Mouse (Mus musculus) WW6 (cell line): Measurements from ENCODE around the gene Vdr.
"Not testable (repeated sequence)": the region's sequence is repeated elsewhere in the genome, so short reads cannot be mapped to it uniquely, and the experiment has no call there.

Source experiments
- DNase-seq: peaks from one replicate; pipeline ENCODE4 v3.0.0-alpha.2; 2013; ENCODE audit warnings: low read depth, low spot score

Vdr gene

GRCm38 (mm10) chr15:97880441-97880840, 30.0 kb downstream of the Vdr start:
- DNase-seq = no peak

DNA sequence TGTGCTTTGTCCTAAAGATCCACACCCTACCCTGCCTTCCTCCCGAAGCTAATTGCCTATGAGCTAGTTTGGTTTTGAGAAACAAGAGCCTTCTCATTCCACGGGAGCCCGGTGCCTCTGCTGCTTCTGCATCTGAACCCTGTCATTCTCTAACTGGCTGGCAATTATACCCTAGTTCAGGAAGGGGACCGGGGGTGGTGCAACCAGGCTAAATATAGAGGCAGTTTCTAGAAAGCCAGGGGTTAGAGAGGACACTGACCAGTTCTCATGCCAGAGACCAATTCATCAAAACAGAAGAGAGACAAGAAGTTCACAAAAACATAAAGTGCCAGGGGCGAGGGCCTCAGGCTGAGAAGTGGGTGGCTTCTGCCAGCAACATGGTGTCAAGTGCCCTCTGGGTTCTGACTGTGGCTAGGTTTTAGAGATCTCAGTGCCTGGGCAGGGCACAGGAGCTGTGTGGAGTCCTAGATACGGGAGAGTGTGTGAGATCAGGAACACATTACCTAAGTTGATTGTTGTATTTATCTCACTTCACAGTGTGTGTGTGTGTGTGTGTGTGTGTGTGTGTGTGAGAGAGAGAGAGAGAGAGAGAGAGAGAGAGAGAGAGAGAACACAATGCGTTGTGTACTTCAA, 31.6 kb downstream of the Vdr start:
- no peak for DNase-seq

- no peak for DNase-seq
These were observed 34.6 kb downstream of the Vdr start for GRCm38 (mm10) chr15:97875784-97876183.

- no peak for DNase-seq
These were observed 36.7 kb downstream of the Vdr start for GRCm38 (mm10) chr15:97873717-97874116.

- DNase-seq = no peak
These were observed 38.3 kb downstream of the Vdr start for GRCm38 (mm10) chr15:97872161-97872560.

- DNase-seq = no peak
These were observed 39.1 kb downstream of the Vdr start for GRCm38 (mm10) chr15:97871055-97872030.

DNA sequence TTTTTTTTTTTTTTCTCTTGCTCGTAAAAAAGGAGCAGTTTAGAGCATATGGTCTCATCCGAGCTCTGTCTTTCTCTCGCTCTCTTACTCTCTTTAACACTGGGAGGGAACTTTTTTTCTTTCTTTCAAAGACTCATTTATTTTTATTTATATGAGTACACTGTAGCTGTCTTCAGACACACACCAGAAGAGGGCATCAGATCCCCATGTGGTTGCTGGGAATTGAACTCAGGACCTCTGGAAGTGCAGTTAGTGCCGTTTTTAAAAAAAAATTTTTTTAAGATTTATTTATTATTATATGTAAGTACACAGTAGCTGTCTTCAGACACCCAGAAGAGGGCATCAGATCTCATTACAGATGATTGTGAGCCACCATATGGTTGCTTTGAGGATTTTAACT, 40.3 kb downstream of the Vdr start:
- DNase-seq = not testable (repeated sequence)

DNA sequence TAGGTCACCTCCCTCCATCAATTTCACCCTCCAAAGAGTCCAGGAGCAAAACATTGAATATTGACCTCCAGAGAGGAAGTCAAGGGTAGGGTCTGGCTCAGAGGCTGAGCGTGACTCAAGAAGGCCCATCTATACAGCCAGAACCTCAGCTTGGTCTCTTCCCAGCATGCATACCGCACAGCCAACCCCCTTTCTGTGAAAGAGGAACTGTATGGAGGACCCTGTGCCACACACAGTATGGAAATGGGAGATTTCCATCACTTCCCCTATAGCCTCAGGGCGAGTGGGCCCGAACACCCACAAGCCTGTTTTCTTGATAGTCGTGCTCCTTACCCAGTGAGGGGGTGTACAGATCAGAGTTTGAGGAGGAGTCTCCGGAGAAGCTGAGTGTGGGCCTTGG, 41.4 kb downstream of the Vdr start:
- DNase-seq = no peak

DNA sequence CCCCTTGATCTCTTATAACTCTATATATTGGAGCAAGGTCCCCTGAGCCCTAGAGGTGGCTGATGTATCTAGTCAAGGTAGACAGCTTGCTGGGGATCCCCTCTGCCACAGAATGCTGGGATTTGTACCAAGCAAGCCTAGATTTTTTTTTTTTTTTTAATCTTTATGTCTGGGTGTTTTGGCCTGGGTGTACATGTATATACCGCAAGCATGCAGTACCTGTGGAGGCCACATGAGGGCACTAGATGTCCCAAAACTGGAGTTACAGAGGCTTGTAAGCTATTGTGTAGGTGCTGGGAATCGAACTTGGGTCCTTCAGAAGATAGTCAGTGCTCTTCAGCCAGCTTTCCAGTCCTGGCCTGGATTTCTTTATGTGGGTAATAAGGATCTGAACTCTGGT, 44.4 kb downstream of the Vdr start:
- no peak for DNase-seq

GRCm38 (mm10) chr15:97865175-97865574, 45.3 kb downstream of the Vdr start:
- no peak for DNase-seq

- no peak for DNase-seq
These were observed 45.9 kb downstream of the Vdr start for GRCm38 (mm10) chr15:97864361-97865045.

DNA sequence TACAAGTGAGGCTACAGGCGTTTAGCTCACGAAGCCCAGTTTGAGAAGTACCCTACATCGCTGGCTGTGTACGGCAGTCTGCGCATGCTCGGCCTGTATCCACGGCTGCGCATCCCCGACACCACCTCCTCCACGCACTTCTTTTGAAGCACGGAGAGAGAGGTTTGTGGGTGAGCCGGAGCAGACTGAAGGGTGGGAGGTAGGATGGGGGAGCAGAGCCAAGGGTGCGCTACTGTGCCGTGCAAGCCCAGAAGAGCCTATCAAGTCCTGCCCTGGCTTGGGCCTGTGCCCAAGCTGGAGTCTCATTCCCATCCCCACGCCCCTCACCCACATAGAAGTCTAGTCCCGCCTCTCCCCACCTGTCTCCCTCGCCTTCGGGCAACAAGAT, 46.9 kb downstream of the Vdr start:
- no peak for DNase-seq

DNA sequence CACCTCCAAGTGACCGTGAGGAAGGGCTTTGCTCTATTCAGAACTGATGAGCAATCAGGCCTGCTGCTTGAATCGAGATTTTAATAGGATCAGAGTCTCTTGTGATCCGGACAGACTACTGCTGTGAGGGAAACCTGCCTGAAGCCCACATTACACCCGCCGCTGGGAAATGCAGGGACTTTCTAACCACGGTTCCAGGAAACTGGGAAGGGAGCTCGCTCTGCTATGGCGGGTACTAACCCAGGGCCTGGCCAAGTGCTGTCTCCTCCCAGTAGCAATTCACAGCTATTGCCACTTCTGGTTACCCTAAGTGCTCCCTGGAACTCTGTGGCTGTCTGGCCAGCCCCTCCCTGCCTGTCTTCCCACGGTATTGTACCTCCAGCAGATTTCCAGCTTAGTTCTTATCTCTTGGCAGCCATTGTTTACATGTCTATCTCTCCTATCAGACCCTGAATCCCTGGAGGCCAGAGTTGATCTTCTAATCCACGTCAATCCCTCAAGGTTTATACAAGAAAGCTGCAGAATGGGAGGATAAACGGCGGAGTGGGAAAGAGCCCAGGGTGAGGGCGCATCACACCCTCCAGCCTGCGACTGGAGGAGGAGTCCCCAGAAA, 47.4 kb downstream of the Vdr start:
- DNase-seq = no peak

DNA sequence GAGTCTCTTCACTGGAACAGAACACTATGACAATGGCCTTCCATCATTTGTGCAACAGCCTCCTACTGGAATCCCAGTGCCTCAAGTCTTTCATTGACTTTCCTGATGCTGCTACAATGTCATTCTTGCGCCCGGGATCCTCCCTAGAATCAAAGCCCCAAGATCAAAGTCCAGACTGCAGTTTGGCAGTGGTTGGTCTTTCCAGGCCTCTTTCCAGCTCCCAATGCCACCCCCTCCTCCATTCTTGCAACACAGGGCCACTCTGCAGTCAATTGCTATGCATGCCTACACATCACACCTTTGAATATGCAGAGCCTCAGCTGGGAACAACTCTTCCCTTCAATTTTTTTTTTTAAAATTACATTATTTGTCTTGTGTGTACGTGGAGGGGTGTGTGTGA, 50.1 kb downstream of the Vdr start:
- DNase-seq = no peak

DNA sequence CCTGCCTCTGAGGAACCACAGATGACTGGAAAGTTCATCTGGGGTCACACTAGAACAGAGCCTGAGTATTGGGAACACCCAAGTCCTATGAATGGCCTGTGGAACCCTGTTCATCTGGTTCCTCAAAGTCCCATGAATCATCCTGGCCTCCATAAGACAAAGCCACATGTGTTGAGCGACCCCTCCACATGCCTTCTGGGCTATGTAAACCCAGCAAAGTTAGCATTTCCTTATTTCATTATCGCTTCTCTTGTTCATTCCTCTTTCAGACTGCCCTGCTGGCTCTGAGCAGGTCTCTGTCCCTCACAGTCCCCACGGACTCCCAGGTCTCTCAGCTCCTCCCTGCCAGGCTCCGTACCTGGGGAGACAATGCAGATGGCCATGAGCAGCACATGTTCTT, 52.0 kb downstream of the Vdr start:
- DNase-seq = no peak

DNA sequence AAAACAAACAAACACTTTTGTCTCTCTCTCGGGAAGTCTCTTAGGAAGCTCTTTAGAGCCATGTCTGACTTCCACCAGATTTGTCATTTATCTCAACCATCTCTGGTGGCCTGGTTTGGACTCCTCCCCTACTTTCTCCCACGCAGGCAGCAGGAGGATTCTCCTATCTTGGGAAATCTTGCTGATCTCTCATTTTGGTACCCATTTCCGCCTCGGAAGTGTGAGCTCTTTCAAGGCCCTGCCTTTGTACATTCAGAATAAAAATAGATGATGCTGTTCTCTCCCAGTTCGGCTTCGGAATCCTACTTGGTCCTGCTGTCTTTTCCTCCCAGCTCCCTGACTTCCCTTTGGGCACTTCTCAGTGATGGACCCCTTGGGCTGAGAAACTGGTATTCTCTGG, 55.9 kb downstream of the Vdr start:
- DNase-seq = no peak

GRCm38 (mm10) chr15:97854059-97854458, 56.4 kb downstream of the Vdr start:
- no peak for DNase-seq

DNA sequence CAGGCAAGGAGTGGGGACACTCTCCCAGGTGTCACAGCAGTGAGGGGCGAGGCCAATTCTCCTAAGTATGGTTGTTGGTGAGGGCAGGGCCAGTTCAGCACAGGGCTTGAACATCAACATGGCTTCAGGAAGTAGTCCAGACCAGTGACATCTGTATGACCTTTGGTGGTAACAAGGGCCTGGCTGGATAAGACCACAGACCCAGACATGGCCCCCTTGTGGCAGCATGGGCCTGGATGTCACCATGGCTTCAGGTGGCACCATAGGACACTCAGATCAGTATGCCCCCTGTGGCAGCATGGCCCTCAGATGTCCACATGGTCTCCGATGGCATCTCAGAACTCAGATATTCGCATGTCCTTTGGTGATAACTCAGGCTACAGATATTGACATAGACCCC, 58.1 kb downstream of the Vdr start:
- DNase-seq = no peak

DNA sequence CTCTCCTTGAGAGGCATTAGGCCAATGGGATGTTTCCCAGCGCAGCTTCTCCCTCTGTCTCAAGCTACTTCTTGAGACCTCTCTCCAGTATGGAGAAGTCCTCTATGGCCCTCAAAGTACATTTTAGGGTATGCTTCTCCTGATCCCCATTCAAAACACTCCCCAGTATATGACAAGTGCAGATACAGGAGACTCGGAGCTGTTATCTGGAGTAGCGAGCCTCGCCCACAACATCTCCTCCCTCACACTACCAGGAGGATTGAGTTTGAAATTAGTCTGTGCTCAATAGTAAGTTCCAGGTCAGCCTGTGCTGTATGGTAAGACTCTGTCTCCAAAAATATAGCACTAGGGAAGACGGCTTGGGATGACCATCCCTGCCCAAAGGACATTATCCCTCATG, 59.4 kb downstream of the Vdr start:
- no peak for DNase-seq

DNA sequence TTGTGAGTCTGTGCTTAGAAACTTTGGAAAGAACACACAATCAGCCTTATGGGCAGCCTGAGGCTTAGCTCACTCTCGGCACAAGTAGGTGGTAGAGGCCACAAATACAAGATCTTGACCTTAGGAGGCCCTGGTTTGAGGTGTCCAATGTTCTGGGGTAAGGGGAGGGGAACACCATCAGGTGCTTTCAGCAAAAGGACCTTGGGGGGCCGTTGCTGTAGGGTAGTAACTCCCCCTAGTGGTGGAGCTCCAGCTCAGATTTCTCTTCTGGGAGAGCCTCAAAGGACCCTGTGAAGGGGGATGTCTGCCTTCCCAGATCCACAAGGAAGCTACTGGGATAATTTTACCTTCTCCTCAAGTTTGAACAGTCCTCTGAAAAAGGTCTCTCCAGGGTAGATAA, 60.0 kb downstream of the Vdr start:
- DNase-seq = peak; percentile 40

DNA sequence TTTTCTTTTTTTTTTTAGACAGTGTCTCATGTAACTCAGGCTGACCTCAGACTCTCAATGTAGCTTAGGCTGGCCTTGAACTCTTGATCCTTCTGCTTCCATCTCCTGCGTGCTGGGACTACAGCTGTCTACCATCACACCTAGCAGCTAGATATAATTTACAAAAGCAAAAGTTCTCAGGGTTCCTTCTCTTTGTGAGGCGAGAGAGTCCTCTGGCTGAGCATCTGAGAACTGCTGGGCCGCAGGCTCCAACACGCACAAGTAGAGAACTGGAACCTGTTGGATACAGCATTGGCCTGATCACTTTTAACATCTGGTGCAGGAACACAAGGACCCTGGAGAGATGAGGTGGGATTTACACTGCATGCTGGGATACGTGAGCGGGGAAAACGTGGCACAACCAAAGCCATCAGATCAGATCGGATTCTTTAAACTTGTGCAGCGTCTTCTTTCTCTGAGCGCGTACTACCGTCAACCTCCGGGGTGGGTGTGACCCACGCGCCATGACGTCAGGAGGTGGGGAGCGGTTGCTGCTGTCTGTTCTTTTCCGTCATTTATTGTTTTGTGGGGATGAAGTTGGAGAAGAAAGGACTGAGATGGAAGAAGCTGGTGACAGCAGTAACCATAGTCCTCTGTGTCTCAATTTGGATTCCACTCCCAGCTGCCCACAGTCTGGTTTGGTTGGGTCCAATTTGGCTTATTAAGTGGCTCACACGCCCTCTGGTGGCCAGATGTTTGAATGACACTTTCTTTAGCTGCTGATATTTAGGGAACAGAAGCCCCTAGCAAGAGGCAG, 61.1 kb downstream of the Vdr start:
- DNase-seq = peak; percentile 64
